Mouse (Mus musculus) kidney, adult 9 months (tissue): Measurements from ENCODE around the gene Arhgef28.

Source experiments
- DNase-seq: peaks from one replicate; pipeline ENCODE4 v3.0.0; 2022

Arhgef28 gene

DNA sequence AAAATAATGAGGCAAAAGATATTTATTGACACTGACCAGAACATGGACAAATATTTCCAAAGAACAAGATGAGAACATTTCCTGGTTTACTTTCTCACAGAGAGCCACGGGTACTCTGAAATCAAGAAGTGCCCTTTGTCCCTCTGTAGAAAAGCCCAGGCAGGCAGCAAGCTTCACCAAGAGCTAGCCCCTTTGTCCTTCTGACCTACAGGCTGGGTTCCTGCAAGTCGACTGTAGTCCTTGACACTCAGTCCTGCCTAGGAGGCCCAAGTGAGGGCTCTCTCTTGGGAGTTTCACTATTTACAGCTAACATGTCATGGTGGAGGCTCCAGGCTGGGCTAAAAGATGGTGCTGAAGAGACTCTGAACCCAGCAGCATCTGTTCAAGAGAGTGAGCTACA is 307.6 kb downstream of the Arhgef28 start:
- DNase-seq, result peak; percentile 41

GRCm38 (mm10) chr13:97893031-97893825 is 313.0 kb downstream of the Arhgef28 start:
- peak; percentile 67 for DNase-seq

DNA sequence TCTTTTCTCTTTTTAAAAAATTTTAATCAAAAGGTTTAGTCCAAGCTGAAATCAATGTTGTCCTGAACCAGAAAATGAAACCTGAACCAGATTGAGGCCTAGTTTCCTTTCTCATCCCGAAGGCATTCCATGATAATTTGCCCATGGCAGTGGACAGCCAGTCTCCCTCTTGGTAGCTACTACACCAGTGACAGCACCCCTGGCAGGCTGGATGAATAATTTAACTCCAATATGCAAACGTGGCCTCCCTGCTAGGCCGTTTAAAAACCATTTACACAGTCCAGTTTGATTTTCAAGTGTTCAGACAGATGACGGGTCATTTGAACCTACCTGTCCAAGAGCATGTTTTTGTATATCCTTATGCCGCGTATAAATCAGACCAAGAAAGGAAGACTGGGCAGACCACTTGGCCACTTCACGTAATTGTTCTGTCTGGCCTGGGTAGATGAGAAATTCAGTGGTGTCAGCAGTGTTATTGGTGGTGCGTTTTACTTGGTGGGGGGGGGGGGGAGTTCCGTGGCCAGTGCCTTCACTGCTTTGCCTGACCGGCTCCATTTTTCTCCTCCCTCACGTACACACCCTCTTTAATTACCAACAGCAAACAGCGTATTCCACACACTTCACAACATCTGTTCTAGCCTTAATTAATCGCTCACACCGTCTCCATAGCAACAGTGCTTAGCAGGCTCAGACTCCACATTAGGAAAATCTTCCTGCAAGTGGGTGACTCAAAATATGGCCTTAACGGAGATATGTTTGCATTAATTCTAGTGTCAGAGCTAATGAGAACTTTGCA is 314.0 kb downstream of the Arhgef28 start:
- DNase-seq, result no peak

DNA sequence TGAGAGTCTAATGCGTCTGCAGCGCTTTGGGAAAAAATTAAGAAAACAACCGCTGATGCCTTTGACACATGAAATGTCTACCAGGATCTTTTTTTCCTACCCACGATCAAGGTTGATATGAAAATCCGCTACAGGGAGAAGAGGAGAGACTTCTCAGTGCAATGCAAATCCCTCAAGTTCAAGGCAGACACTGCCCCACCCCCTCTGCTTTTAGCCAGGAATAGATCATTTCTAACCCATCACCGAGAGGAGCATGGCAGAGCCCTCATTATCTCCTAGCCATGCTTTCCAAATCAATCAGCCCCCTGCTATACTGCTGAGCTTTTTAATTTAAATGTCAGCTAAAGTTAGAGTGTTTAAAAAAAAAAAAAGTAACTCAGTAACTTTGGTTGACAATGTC is 318.2 kb downstream of the Arhgef28 start:
- no peak for DNase-seq

GRCm38 (mm10) chr13:97887558-97887957 is 318.7 kb downstream of the Arhgef28 start:
- DNase-seq, result no peak

DNA sequence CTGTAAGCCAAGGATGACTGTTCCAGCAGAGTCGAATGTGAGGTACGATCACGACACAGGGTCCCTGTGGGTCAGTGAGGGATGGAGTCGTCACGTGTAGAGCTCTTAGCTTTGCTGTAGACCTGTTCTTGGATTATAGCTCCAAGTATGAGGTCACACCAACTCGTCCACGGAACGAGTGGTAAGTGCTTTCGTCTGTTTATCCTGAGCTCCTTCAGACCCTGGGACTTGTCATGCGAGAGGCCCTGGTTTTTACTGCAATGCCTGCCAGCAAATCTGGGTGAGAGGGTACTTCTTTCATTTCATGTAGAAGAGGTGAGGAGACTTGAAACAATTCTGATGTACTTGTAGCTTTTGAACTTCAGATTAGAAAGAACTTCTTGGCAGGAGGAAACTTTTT is 322.6 kb downstream of the Arhgef28 start:
- DNase-seq, result no peak

DNA sequence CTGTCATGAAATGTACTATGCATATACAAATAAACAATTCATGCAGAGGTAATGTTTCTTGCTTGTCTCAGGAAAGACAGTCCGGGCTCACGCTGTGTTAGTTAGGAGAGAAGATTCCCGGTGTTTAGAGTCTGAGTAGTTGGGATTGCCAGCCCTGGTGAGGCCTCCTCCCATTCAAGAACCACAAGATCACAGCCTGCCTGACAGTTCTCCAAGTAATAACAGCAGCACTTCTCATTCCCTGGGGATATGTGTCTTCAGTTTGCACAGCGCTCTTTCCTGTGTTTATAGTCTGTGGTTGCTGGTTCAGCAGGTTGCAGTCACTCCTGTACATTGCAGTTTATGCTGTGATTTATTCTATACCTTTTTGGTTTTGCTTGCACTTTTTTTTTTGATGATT is 329.8 kb downstream of the Arhgef28 start:
- no peak for DNase-seq

DNA sequence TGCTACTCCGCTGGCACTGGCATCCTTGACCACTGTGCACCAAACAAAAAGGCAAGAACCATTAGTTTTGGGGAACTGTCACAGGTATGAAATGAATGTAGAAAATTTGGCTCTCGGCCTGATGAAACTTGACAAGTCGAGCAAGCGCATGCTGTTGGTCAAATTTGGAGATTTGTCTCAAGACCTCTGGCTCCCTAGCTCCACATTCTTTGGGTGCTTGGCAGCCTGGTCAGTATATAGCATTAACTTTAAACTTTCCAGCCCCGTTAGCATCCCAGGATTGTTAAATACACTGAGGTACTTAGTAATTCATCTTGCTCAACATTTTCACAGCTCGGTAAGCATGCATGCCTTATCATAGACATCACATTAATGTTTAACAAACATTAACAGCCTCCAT is 330.2 kb downstream of the Arhgef28 start:
- DNase-seq, result peak; percentile 50

DNA sequence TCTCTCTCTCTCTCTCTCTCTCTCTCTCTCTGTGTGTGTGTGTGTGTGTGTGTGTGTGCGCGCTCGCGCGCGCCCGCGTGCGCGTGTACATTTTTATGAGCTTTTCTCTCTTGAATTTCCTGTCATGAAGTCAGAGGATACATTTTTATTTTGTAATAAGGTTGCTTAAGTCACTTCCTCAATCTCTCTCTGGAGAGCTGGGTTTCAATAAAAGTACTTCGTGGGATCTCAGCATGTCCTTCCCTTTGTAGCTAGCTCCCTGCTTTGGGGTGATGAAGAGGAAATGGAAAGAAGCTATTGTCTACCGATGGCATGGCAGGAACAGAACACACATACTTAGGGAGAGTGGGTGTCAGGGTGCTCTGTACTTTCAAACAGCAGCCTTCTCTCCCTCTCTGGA is 336.8 kb downstream of the Arhgef28 start:
- DNase-seq, result no peak

GRCm38 (mm10) chr13:97867322-97867962 is 338.8 kb downstream of the Arhgef28 start:
- peak; percentile 47 for DNase-seq

DNA sequence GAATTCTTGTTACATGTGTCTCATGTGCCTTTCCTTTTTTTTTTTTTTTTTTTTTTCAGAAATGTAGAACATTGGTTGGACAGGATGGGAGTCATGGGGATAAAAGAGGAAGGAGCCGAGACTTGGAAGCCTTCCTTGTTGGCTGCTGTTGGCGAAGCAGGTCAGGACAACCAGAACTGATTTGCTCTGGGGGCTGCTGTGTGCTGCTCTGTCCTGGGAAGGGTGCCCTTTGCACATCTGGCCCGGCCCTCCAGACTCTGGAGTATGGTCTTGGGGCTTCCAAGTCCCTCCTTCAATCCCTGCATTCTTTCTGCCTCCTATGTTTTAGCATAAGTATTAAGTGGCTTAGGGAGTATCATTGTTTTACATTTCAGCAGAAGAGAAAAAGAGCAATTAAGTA is 347.2 kb downstream of the Arhgef28 start:
- no peak for DNase-seq

DNA sequence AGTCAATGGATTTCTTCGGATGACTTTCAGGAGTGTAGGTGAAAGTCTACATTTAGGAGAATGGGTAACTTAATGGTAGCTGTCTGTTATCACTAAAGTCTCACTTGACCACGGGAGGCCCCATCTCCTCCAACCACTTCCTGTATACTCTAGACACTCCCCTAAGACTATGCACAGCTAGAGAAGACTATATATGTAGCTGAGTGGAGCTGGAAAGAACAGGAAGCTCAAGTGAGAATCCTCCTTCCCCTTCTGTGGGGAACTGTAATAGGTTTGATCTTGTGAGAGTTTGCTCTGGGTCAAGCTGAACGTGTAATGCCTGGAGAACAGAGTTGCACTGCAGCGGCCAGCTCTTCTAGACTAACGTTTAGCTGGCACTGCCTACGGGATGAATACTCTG is 348.4 kb downstream of the Arhgef28 start:
- DNase-seq, result no peak

DNA sequence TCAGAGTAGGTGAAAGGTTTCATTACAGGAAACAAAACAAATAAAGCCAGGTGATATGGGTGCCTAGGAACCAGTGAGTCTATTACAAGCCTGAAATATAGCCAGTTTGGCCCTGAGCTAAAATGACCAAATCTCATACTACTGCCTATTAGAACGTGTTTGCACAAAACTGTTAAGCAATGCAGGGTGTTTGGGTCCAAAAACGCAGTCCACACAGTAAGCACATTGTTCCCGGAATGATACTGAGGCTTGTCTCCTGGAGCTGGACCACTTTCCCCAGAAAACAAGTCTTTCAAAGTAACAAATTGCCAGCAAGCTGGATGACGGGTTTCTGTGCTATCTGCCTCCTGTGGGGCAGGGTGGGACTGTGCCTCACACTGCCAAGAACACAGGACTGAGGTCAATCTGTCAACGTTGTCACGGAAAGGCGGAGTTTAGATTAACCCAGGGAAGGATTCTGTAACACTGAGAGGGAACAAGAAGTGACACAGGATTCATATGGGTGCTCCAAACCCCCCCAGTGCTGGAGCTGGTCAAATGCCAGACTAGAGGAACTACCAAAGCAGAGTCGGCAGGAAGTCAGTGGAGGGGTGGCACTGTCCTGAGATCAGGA is 352.8 kb downstream of the Arhgef28 start:
- DNase-seq, result peak; percentile 19
